Mouse (Mus musculus): ENCODE data around the gene F11r. TPM values are rescaled to one million over a fixed set of nuclear protein-coding genes. Genes with fewer than 3 reads are reported as not detected.

Gene F11r
- polyA plus RNA-seq, 1 experiment from 2014 or later = 78.6 TPM

GRCm38 (mm10) chr1:171441466-171442412, 4.4 kb downstream of the F11r start:
- 39% methylated on average over 7 of the region's 7 CpGs for WGBS
- peaks cover 51% of the 10 kb centered on the region for H3K4me1 ChIP-seq
- H3K4me3 ChIP-seq = peak overlapping the region; percentile 31; the same call in 1 of the 2 replicates
- no peak for DNase-seq (ENCODE audit: low spot score)
- H3K27me3 ChIP-seq (ENCODE audit: insufficient read depth, poor library complexity, severe bottlenecking) = no peaks in the 10 kb centered on the region
- peaks cover 8% of the 10 kb centered on the region; the same call in 1 of the 2 replicates for H3K36me3 ChIP-seq
- peaks cover 6% of the 10 kb centered on the region for H3K9me3 ChIP-seq
- H3K27ac ChIP-seq = peak overlapping the region; percentile 80

GRCm38 (mm10) chr1:171442413-171442760, 5.1 kb downstream of the F11r start:
- H3K27me3 ChIP-seq (ENCODE audit: insufficient read depth, poor library complexity, severe bottlenecking) = no peaks in the 10 kb centered on the region
- peak overlapping the region; percentile 31; the same call in 1 of the 2 replicates for H3K4me3 ChIP-seq
- H3K4me1 ChIP-seq = peaks cover 53% of the 10 kb centered on the region
- peak overlapping the region; percentile 80 for H3K27ac ChIP-seq
- peaks cover 6% of the 10 kb centered on the region for H3K9me3 ChIP-seq
- peaks cover 8% of the 10 kb centered on the region; the same call in 1 of the 2 replicates for H3K36me3 ChIP-seq
- DNase-seq (ENCODE audit: low spot score) = no peak
- WGBS = 45% methylated on average over 8 of the region's 8 CpGs

GRCm38 (mm10) chr1:171445050-171445449, 7.7 kb downstream of the F11r start:
- Histone ChIP-seq H3K36me3 (peaks cover 8% of the 10 kb centered on the region; the same call in 1 of the 2 replicates), H3K4me3 (no peak overlapping the region), H3K27me3 (ENCODE audit: insufficient read depth, poor library complexity, severe bottlenecking) (no peaks in the 10 kb centered on the region), H3K4me1 (peaks cover 43% of the 10 kb centered on the region), H3K9me3 (peaks cover 6% of the 10 kb centered on the region), H3K27ac (no peak overlapping the region)
- no peak for DNase-seq (ENCODE audit: low spot score)
- 83% methylated on average over 5 of the region's 5 CpGs for WGBS

GRCm38 (mm10) chr1:171446854-171447253, 9.5 kb downstream of the F11r start:
- peaks cover 8% of the 10 kb centered on the region; the same call in 1 of the 2 replicates for H3K36me3 ChIP-seq
- H3K4me3 ChIP-seq = peak overlapping the region; percentile 22; the same call in 1 of the 2 replicates
- H3K4me1 ChIP-seq = peaks cover 30% of the 10 kb centered on the region
- peaks cover 6% of the 10 kb centered on the region for H3K9me3 ChIP-seq
- no peak for DNase-seq (ENCODE audit: low spot score)
- peak overlapping the region; percentile 83 for H3K27ac ChIP-seq
- whole genome bisulfite sequencing = 35% methylated on average over 7 of the region's 7 CpGs
- no peaks in the 10 kb centered on the region for H3K27me3 ChIP-seq (ENCODE audit: insufficient read depth, poor library complexity, severe bottlenecking)

- Histone ChIP-seq H3K27ac (peak overlapping the region; percentile 83), H3K27me3 (ENCODE audit: insufficient read depth, poor library complexity, severe bottlenecking) (no peaks in the 10 kb centered on the region), H3K4me3 (no peak overlapping the region), H3K4me1 (peaks cover 24% of the 10 kb centered on the region), H3K36me3 (peaks cover 8% of the 10 kb centered on the region; the same call in 1 of the 2 replicates), H3K9me3 (peaks cover 6% of the 10 kb centered on the region)
- 35% methylated on average over 10 of the region's 10 CpGs for WGBS
- DNase-seq (ENCODE audit: low spot score) = no peak
Measured at GRCm38 (mm10) chr1:171447692-171448091, 10.4 kb downstream of the F11r start.

- Histone ChIP-seq H3K27me3 (ENCODE audit: insufficient read depth, poor library complexity, severe bottlenecking) (no peaks in the 10 kb centered on the region), H3K36me3 (0 out of 2 replicates have a peak, but pooled peaks cover 4% of the 10 kb centered on the region), H3K9me3 (no peaks in the 10 kb centered on the region), H3K4me3 (no peak overlapping the region), H3K4me1 (peaks cover 24% of the 10 kb centered on the region), H3K27ac (no peak overlapping the region)
- 75% methylated on average over 11 of the region's 11 CpGs for WGBS
- no peak for DNase-seq (ENCODE audit: low spot score)
Measured at GRCm38 (mm10) chr1:171450062-171450461, 12.7 kb downstream of the F11r start.

GRCm38 (mm10) chr1:171451001-171451400, 13.7 kb downstream of the F11r start:
- WGBS = 79% methylated on average over 10 of the region's 10 CpGs
- Histone ChIP-seq H3K27me3 (ENCODE audit: insufficient read depth, poor library complexity, severe bottlenecking) (no peaks in the 10 kb centered on the region), H3K27ac (no peak overlapping the region), H3K9me3 (no peaks in the 10 kb centered on the region), H3K36me3 (0 out of 2 replicates have a peak, but pooled peaks cover 3% of the 10 kb centered on the region), H3K4me1 (peaks cover 24% of the 10 kb centered on the region), H3K4me3 (no peak overlapping the region)
- DNase-seq (ENCODE audit: low spot score) = no peak

GRCm38 (mm10) chr1:171452522-171452921, 15.2 kb downstream of the F11r start:
- Histone ChIP-seq H3K9me3 (no peaks in the 10 kb centered on the region), H3K27ac (no peak overlapping the region), H3K36me3 (no peaks in the 10 kb centered on the region), H3K27me3 (ENCODE audit: insufficient read depth, poor library complexity, severe bottlenecking) (no peaks in the 10 kb centered on the region), H3K4me1 (peaks cover 11% of the 10 kb centered on the region), H3K4me3 (no peak overlapping the region)
- DNase-seq (ENCODE audit: low spot score) = no peak
- WGBS = 67% methylated on average over 5 of the region's 5 CpGs

GRCm38 (mm10) chr1:171452923-171453322, 15.6 kb downstream of the F11r start:
- Histone ChIP-seq H3K36me3 (no peaks in the 10 kb centered on the region), H3K9me3 (no peaks in the 10 kb centered on the region), H3K27ac (no peak overlapping the region), H3K4me1 (peaks cover 7% of the 10 kb centered on the region), H3K4me3 (no peak overlapping the region), H3K27me3 (ENCODE audit: insufficient read depth, poor library complexity, severe bottlenecking) (no peaks in the 10 kb centered on the region)
- no peak for DNase-seq (ENCODE audit: low spot score)
- 81% methylated on average over 5 of the region's 5 CpGs for WGBS

- DNase-seq (ENCODE audit: low spot score) = no peak
Measured at GRCm38 (mm10) chr1:171454926-171455325, 17.6 kb downstream of the F11r start.

GRCm38 (mm10) chr1:171457568-171457967, 20.2 kb downstream of the F11r start:
- H3K36me3 ChIP-seq = peaks cover 24% of the 10 kb centered on the region
- 95% methylated on average over 1 of the region's 1 CpGs for WGBS

More at GRCm38 (mm10) chr1:171454926-171455325, 17.6 kb downstream of the F11r start:
- peaks cover 13% of the 10 kb centered on the region for H3K4me1 ChIP-seq
- 77% methylated on average over 6 of the region's 6 CpGs for whole genome bisulfite sequencing
- H3K27me3 ChIP-seq (ENCODE audit: insufficient read depth, poor library complexity, severe bottlenecking) = no peaks in the 10 kb centered on the region
- H3K27ac ChIP-seq = no peak overlapping the region
- H3K9me3 ChIP-seq = no peaks in the 10 kb centered on the region
- no peaks in the 10 kb centered on the region for H3K36me3 ChIP-seq
- no peak overlapping the region for H3K4me3 ChIP-seq

GRCm38 (mm10) chr1:171459791-171460190, 22.5 kb downstream of the F11r start:
- Histone ChIP-seq H3K36me3 (peaks cover 40% of the 10 kb centered on the region), H3K27me3 (ENCODE audit: insufficient read depth, poor library complexity, severe bottlenecking) (no peaks in the 10 kb centered on the region), H3K4me1 (peaks cover 10% of the 10 kb centered on the region), H3K27ac (no peak overlapping the region), H3K9me3 (no peaks in the 10 kb centered on the region), H3K4me3 (no peak overlapping the region)
- WGBS = 73% methylated on average over 5 of the region's 5 CpGs
- DNase-seq (ENCODE audit: low spot score) = no peak

More at GRCm38 (mm10) chr1:171457568-171457967, 20.2 kb downstream of the F11r start:
- Histone ChIP-seq H3K27ac (no peak overlapping the region), H3K27me3 (ENCODE audit: insufficient read depth, poor library complexity, severe bottlenecking) (no peaks in the 10 kb centered on the region), H3K4me1 (peaks cover 10% of the 10 kb centered on the region), H3K4me3 (no peak overlapping the region), H3K9me3 (no peaks in the 10 kb centered on the region)
- no peak for DNase-seq (ENCODE audit: low spot score)

Data from heart, embryonic 10.5 days (tissue).